Mouse (Mus musculus) T-helper 17 cell (primary cell): Measurements from ENCODE around the gene Chn2.

Experiments used
- in situ Hi-C, 2 experiments: fragments of 300-600 bp; cut with MboI, MseI; formaldehyde crosslinking; loops; 1 replicate in 1 of 2; 2 replicates in 1 of 2; pipeline ENCODE4 v1.15.1; 2025; ENCODE audit warnings: high pct_unique_total_duplicates in 2 of 2

The Chn2 gene

DNA sequence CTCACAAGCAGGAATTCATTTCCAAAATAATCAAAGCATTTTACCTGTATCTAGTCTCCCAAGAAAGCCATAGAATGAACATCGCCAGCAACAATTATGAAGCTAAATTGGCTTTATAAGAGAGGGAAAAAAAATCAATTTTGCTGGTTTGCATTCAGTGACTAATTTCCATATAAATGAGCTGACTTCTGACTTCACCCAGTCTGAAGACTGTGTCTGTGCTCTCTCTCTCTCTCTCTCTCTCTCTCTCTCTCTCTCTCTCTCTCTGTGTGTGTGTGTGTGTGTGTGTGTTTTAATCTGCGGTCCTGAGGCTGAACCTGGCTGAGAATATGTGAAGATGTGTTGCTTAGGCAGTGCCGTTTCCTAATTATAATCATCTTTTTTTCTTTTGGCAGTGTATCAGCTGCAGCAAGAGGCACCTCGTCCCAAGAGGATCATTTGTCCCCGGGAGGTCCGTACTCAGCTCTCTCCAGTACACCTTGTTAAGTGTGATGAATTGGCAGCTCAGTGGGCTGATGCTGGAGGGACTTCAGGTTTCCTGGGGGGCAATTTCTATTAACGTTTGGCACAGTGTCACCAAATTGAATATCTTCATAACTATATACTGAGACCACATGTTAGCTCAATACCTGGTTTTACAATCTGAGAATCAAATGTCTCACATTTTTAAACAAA lies 154.4 kb downstream of the Chn2 start:
- in situ Hi-C loops, result loop anchor here in 1 of 2 experiments (5.0 kb wide), 1 partner anchor 79 kb away; no protein-coding TSS in a partner anchor

DNA sequence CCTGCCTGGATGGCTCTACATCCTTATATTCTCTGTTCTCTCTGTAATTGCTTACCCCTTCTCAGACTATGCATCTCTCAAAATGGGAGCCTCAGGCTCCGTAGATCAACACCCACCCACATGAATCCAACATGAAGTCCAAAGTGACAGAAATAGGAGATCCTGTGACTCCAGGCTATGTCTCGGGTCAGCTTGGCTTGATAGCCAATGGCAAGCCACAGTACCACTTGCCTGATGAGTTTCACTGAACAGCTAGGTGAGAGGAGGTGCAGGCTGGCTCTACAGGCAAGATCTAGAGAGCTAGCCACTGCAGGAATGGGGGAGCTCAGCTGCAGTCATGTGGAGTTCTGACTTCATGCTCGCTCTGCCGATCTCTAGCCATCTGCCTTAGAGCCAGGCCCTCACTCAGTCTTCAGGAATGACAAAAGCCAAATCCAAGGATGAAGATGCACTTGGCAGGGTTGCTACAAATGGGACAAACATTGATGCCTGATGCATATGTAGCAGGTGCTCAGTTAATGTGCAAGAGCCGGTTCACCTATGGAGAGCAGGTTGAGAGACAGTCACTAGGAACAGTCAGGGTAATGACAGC lies 158.6 kb downstream of the Chn2 start:
- in situ Hi-C loops, result no loop called here

DNA sequence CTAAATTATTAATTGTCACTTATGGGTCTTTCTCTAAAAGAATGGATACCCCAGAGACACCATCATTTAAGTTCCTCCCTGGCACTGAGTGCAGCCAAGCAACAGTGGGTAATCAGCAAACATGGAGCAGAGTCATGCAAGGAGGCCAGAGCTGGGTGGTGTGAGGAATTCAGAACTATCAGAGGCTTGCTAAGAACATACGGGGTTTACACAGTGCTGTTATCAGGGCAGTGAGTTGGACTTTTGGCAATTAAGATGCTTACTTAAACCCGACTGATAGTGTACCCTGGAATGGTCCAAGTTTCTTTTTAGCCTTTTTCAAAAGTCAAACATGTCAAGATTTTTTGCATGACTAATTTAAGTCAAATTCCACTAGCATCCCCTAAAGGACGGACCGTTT lies 160.2 kb downstream of the Chn2 start:
- in situ Hi-C loops, result no loop called here

DNA sequence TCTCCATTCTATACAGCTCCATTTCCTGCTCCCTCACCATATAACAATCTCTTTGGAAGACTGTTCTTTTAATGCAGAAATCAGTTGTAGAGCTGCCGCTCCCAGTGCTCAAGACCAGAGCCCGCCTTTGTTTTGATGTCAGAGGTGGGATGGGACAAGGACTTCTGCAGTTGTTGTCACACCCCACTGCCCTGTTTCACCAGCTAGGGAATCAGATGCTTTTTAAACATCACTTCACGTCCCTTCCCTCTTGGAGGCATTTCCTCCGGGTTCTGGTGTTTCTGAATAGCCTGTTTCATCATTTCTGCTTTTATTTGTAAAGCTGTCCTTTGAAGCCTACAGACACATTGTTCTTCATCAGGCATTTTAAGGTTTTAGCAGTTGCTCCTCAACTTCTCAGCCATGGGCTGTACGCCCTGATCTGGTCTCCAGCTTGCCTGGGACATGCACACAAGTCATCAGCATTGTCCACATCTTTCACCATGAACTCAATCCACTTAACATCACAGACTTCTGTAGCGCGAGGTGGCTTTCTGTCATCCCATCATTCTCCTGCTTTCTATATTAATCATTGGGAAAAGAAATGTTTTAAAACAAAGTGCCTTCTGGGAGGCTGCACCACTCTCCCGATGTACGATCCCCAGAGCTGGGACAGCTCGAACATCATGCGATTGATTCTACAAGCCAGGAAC lies 160.8 kb downstream of the Chn2 start:
- in situ Hi-C loops, result no loop called here

DNA sequence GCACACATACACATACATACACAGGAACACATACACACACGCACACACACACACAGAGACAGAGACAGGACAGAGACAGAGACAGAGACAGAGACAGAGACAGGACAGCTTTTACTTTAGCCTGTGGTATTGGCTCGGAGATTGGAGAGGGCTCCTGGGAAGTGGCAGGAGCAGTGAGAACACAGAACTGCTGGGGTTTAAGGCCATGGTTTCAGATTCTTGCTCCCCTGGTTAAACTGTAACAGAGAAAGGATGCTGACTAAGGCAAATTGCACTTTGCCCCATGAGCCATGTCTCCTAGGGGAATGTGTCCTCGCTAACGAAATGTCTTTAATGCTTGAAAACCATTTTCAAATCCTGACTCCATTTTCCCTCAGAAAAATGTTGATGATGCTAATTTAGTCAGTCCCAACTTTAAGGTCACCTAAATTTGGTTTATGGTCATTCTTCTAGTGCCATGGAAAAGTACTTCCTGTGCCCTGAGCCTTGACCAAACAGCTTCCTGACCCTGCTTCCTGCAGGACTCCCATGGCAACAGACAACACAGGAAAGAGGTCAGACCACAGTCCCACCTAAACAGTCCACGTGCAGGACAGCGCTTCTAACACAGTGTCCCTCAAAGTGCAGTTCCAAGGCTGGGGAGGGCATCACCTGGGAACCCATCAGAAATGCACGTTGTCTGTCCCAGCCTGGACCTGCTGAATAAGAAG lies 163.1 kb downstream of the Chn2 start:
- in situ Hi-C loops, result no loop called here

DNA sequence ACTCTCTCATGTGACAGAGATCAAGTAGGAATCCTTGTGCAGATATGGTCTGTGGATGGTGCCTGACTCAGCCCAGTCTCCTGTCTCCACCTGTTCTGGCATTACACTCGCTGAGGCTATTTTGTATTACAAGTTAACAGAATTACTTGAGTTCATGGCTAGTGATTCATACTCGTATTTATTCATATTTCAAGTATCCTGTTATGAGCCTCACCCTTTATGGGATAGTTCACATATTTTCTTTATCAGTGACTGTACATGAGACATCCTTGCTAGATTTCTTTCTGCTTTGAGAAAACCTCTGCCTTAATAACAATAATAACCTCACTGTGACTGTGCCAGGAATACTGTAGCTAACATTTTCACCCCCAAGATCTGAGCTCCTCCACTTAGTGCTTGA lies 164.0 kb downstream of the Chn2 start:
- in situ Hi-C loops, result no loop called here

DNA sequence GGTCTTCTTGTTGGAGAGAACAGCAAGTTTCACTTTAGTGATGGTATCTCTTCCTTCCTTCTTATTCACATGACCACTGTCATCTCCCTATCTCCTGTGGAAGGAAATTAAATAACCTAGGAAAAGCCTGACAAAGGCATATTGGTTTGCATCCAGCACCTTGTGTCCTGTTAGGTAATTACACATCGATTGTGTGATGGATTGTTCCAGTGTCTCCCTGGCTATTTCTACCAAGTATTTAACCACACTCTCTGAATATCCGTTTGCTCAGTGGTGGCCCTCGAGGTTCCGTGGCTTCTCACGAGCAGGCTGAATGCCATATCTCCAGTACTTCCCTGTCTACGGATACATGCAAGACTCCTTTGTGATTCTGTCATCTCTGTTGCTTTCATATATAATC lies 164.6 kb downstream of the Chn2 start:
- in situ Hi-C loops, result no loop called here

DNA sequence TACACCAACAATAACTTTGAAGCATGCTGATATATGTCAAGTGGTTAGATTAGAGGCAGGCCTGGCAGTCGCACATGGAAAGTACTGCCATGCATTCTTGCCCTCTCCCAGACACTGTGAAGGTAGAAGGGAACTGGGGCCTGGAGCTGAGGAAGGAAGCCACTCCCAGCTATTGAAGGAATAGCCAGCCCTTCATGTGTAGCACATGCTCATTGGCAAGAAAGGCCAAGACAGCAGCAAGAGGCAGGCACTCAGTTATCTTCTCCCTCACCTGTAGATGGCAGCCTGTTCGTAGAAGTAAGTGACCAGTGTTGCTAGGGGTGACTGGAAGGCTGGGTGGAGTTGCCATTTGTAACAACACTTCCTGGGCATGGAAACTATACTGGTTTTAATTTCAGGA lies 165.6 kb downstream of the Chn2 start:
- in situ Hi-C loops, result no loop called here

DNA sequence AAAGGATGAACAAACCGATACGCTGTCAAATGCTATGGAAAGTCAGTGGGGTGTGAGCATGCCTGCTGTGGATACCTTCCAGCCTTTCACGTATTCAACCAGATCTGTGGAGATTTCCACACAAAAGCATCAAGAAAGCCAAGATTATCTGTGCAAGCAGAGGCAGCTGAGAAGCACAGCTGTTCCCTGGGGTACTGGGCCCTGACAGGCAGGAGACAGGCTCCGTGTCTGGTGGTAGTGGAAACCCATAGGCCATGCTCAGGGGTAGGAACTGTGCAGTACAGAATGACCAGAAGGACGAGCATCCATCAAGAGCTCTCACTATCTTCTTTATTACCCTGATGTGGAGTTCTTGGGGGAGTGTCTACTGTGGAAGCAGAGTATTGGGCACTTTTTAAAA lies 166.1 kb downstream of the Chn2 start:
- in situ Hi-C loops, result no loop called here

DNA sequence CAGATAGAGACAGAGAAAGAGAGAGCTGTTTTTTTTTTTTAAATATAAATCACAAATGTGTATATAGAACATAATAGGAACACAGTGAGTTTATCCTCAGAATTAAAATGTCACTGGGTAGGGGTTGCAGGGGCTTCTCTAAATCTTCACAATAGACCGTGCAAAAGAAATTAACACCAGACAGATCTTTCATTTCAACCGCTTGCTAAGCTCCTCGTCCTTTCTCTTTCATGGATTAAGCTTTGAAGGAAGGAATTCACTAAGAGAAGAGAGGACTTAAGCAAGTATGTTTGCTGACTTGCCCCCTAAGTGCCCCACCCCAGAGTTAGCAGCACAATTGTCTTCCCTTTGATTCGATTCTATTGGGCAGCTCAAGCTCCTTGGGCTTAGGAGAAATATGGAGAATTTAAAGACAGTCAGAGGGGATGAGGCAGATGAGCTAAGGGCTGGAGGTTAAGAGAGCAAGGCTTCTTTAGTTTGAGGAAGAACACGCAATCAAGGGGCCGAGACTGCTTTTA lies 166.9 kb downstream of the Chn2 start:
- in situ Hi-C loops, result no loop called here

DNA sequence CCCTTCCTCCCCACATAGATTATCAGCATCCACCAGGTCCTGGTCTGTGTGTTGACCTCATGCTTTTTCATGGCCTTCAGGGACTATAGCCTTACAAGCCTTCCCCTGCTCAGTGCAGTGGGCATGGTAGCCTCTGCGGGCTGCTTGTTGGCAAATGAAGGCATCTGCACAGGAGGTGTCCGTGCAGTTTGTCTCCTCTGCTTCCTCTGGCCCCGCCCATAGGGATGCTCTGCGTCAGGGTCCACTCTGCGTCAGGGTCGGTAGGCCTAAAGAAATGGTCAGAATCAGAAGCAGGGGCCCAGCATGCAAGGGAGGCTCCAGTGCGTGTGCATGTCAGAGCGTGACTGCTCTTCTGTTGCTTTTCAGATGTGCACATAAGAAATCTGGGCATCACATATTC lies 169.4 kb downstream of the Chn2 start:
- in situ Hi-C loops, result no loop called here

DNA sequence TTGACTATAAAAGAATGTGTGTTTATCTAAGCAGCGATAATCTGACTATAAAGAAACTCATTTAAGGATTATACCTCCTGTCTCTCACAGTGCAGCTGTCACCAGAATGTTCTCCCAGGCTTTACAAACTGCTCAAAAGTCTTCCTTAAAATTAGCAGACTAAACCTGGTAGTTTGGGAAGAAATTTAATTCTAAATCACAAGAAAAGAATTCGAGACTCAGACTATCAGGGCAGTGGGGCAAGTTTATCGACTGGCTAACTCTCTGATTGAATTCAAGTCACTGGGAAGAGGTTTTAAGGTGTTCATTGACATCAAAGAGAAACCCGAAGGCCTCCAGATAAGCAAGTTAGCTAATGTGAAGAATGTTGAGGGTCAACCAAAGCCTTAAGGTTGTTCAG lies 171.6 kb downstream of the Chn2 start:
- in situ Hi-C loops, result no loop called here

DNA sequence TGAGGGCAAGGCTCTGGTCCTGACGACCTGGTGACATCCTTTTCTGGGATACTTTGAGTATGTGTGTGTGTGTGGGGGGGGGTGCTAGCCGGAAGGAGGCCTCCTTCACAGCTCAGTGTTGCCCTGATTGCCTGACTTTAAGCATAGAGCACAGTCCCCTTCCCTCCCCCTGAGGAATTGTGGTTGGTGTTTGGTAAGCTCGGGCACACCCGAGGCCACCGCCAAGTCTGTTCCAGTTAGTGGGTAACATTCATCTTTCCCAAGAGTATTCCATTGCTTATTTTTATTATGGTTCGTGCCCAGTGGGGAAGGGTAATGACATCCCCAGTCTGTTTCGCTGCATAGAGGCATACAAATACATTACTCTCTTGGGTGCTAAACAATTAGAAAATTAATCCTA lies 172.6 kb downstream of the Chn2 start:
- in situ Hi-C loops, result no loop called here

DNA sequence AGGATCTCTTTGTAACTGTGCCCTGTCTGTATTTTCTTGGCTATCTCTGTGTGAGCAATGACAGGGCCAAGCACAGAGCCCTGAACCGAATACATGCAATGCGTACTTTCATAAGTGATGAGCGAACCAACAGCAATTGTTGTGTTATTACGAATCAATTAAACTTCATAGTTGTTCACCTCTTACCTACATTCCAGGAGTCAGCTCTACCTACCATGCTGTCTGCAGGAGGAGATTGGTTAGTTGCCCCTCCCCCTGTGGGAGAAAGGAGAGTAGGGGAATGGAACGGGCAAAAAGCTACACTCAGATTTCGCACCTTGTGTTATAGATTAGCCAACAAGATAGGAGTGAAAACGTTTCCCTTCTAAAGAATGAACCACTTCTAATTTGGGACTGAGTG lies 174.4 kb downstream of the Chn2 start:
- in situ Hi-C loops, result no loop called here

DNA sequence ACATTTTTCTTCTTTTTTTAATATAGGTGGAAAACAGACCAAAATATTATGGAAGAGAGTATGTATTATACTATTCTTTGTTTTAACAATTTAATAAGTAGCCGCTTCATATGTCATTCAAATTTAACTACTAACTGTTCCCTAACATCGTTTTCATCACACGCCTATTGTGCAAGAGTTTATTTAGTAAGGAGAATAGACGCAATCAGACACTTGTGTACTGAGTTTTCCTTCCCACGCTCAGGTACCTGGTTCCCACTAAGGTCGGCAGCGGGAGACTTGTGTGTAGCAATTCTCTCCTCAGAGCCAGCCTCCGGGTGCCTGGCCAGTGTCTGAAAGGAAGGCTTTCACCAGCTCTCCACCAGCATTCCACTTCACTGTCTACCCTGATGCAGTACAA lies 176.3 kb downstream of the Chn2 start:
- in situ Hi-C loops, result no loop called here

DNA sequence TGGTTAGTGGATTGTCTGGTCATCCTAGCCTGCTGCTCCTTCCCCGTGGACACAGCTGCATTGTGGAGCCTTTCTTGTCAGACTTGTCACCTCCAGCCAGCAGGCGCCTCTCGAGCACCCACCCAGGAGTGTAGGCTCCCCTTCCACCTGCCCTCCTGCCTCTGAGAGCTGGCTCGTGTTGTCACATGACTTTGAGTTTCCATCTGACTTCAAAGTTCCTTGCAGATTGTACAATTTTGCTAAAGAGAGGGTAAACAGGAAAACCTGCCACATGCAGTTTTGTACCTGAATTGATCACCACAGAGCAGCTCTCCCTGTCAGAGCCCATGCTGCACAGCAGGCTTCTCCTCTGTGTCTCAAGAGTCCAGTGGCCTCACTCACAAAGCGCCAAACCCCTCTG lies 177.2 kb downstream of the Chn2 start:
- in situ Hi-C loops, result no loop called here

DNA sequence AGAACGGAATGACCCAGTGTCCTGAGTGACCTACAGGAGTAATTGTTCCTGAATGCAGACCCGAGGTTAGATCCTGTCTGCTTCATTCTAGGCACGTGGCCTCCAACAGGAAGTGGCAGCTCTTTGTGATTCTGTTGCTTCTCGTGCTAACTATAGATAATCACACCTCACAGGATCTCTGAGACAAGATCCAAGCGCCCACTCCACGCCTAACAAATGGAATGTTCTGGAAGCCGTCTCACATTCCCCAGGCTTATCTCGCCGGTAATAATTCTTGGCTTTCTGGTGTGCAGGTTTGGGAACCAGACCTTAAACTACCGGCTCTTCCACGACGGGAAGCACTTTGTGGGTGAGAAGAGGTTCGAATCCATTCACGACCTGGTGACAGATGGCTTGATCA lies 180.8 kb downstream of the Chn2 start:
- in situ Hi-C loops, result loop anchor here in 1 of 2 experiments (5.0 kb wide), 1 partner anchor 183 kb away; the partner anchor contains the start of gene Chn2

DNA sequence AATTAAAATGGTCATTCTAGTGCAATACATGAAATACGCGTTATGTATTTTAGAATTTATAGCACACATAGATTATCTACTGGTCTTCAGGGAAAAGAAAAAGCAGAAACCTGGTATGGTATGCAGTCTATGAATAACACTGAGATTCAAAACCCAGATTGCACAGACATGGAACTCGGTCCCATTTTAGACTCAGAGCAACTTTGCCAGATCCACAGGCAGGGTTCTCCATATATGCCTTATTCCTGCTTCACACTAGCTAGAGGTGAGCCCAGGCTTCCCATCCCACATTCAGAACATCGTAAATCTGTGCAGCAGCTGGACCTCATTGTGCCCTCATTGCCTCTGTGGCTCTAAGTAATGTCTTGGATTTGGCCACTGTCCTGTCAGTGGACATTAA lies 184.2 kb downstream of the Chn2 start:
- in situ Hi-C loops, result loop anchor here in 1 of 2 experiments (5.0 kb wide), 1 partner anchor 186 kb away; the partner anchor contains the start of gene Chn2

DNA sequence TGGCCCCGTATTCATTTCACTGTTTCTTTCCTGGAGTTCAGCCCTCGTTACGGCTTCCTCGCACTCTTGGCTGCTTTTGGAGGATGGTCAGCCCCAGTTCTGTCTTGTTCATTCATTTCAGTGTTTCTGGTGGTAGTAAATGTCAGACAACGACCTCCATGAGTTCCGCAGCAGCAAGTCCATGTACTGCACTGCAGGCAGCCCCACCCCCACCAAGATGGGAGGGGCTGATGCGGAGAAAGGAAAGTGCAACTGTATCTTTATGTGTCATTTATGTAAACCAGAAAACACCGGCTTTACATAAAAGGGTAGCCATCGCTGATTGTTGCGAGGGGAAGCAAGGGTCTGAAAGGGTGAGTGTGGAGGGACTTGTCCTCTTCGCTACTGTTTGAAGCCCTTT lies 185.0 kb downstream of the Chn2 start:
- in situ Hi-C loops, result loop anchor here in 1 of 2 experiments (5.0 kb wide), 1 partner anchor 187 kb away; the partner anchor contains the start of gene Chn2

DNA sequence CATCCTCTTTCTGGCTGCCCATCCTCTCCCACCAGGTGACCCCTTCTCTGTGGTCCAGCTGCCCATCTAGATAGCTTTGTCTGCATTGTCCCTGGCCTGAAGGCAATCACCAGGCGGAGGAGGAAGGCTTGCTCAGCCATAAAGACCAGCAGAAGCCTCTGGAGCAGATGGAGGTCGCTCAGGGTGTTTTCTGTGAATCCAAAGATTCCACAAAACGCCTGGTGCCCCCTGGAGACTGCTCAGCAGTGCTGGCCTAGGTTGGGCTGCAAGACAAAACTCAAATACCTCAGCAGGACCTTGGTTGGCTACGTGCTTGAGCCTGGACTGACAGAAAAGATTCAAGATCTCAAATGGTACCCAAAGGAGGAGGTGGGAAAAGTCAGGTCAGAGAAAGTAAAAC lies 186.0 kb downstream of the Chn2 start:
- in situ Hi-C loops, result loop anchor here in 1 of 2 experiments (5.0 kb wide), 1 partner anchor 448 kb away; no protein-coding TSS in a partner anchor

DNA sequence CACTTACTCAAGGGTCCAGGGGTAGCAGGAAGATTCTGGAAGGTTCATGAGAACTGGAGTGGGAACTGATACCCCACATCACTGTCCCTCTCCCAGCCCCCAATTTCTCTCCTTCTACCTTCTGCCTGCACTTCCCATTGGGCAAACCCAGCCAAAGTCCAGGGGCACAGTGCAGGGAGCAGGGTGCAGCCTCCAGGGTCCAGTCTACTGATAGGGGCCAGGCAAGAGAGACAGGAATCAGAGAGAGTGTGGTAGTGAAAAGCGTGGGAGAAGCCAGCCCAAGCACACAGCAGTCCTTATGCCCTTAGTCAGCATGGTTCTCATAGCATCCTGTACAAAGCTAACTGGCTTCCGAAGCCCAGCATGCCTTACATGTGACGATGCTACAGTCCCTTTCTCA lies 187.7 kb downstream of the Chn2 start:
- in situ Hi-C loops, result loop anchor here in 1 of 2 experiments (5.0 kb wide), 1 partner anchor 450 kb away; no protein-coding TSS in a partner anchor

DNA sequence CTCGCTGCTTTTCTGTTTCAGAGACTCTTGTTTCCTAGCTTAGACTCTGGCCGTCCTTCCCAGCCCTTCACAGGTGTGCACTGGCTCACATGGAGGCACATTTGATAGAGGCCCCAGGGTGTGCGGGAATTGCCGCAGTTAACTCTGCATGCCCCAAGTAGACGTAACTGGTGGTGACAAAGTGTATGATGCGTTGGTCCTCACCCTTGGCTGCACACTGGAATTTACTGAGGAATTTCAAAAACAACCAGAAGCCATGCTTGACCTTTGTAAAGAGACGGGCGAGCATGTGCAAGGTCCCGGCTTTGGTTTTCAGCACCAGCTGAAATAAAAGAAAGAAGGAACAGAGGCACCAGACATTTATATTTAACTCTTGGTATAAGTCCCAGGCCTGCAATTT lies 189.1 kb downstream of the Chn2 start:
- in situ Hi-C loops, result loop anchor here in 1 of 2 experiments (5.0 kb wide), 1 partner anchor 451 kb away; no protein-coding TSS in a partner anchor
